Mouse (Mus musculus) liver, adult 2 months (tissue): ENCODE measurements at regions not wholly inside any gene's neighbourhood (a gene's known extent, or its start where the extent isn't known, plus 50 kb on each side); places are given as distances from the start of the nearest gene placed in this dataset.
"Not testable (repeated sequence)": the region's sequence is repeated elsewhere in the genome, so short reads cannot be mapped to it uniquely, and the experiment has no call there.

Source experiments
- CTCF ChIP-seq: fragments of 200-500 bp; IDR thresholded peaks from 2 replicates; pipeline ENCODE4 v1.5.1; 2011; ENCODE audit warnings: low read depth, low read length, control low read depth
- POLR2A ChIP-seq: fragments of 200-500 bp; IDR thresholded peaks from 2 replicates; pipeline ENCODE4 v1.6.1; 2011; ENCODE audit warnings: low read length, control low read depth; ENCODE audit not compliant: insufficient read depth; ENCODE audit errors: extremely low read depth

GRCm38 (mm10) chr16:3344725-3345380 lies 246.0 kb upstream of the Olfr161 start:
- TF ChIP-seq POLR2A, CTCF: not testable (repeated sequence)
